In genomic region chr11:103953896-103954292, GRCm38 (mm10) we compare ENCODE assay signal across 8 mouse cellular contexts. TPM values are rescaled to one million over a fixed set of nuclear protein-coding genes. Genes with fewer than 3 reads are reported as not detected.
A peak's percentile ranks its signal among the peaks of the same experiment; 100 is the strongest.
DNase-seq lines count a peak whose midpoint lies in the region.

Nsf (minus strand) TSS chr11:103954056.

- DNase-seq in R1 (ENCODE audit: low read depth, low spot score): peak; percentile 82
- peak; percentile 90 for DNase-seq in cerebellum, adult 9-11 months
- DNase-seq in frontal cortex, adult 2 months (ENCODE audit: extremely low spot score in 1 of 2, low spot score in 1 of 2): peak in 1 of 2 experiments; percentile 79
- peak; percentile 85 for DNase-seq in hindbrain, embryonic 10.5 days (ENCODE audit: low spot score)
- DNase-seq in layer of hippocampus, postnatal 14 days (ENCODE audit: low spot score in 2 of 2): peak; percentile 81 to 85
- DNase-seq in lung, postnatal 10 days: peak; percentile 90
- peak; percentile 77 for DNase-seq in retina, adult 2 months (ENCODE audit: low read depth, low spot score)
- peak; percentile 76 to 82 for DNase-seq in thymus, postnatal 36 days

- H3K36me3 ChIP-seq in hindbrain, embryonic 10.5 days: no peaks in the 10 kb centered on the region

- no peaks in the 10 kb centered on the region for H3K27me3 ChIP-seq in hindbrain, embryonic 10.5 days (ENCODE audit: insufficient read depth, poor library complexity, severe bottlenecking)

- no peaks in the 10 kb centered on the region for H3K9me3 ChIP-seq in hindbrain, embryonic 10.5 days

- peaks cover 24% of the 10 kb centered on the region for H3K4me1 ChIP-seq in hindbrain, embryonic 10.5 days (replicated peaks)

- under 1% methylated on average over 53 of the region's 53 CpGs for WGBS in hindbrain, embryonic 10.5 days

- peak within 1 kb of the TSS; percentile 90 for H3K4me3 ChIP-seq in hindbrain, embryonic 10.5 days

- H3K27ac ChIP-seq in hindbrain, embryonic 10.5 days: peak within 1 kb of the TSS; percentile 95

RNA-seq across cellular contexts. Expression of gene Nsf, which starts in this region (rescaled TPM):
- 464 and 504 TPM in 2 replicates for polyA plus RNA-seq in frontal cortex, adult 2 months (2012; rRNA removed)
- 53.1 and 54.3 TPM in 2 replicates for polyA plus RNA-seq in hindbrain, embryonic 10.5 days (2016; fragmentation: Nextera tagmentation; extraction: Ambion mirVana)
- 1,000 to 10,000 TPM in 1 of 2 experiments, 100 to 1,000 TPM in 1; 994 to 1,064 TPM for total RNA-seq in layer of hippocampus, postnatal 14 days (2021)
